Mouse (Mus musculus): Measurements from ENCODE around the gene Chst11. TPM values are rescaled to one million over a fixed set of nuclear protein-coding genes. Genes with fewer than 3 reads are reported as not detected.

Chst11 gene
- polyA plus RNA-seq, 1 experiment from 2014 or later, result 2.5 TPM

- H3K36me3 ChIP-seq, result peaks cover 3% of the 10 kb centered on the region; the same call in 1 of the 2 replicates
- no peak overlapping the region for H3K9ac ChIP-seq (replicated peaks)
- no peak overlapping the region for H3K27ac ChIP-seq
- 0 out of 2 replicates have a peak, but pooled peaks cover 21% of the 10 kb centered on the region for H3K27me3 ChIP-seq
- no peak overlapping the region for H3K4me2 ChIP-seq
- peaks cover 6% of the 10 kb centered on the region; the same call in 1 of the 2 replicates for H3K4me1 ChIP-seq (replicated peaks)
- ATAC-seq (ENCODE audit: insufficient number of reproducible peaks, insufficient read depth, low FRiP score, low TSS enrichment, low read depth), result no peak
- H3K4me3 ChIP-seq (replicated peaks), result no peak overlapping the region
- WGBS, result 86% methylated on average over 4 of the region's 4 CpGs
- no peaks in the 10 kb centered on the region for H3K9me3 ChIP-seq
Observed at GRCm38 (mm10) chr10:83056866-83057265, 71.6 kb downstream of the Chst11 start.

GRCm38 (mm10) chr10:83060066-83060782, 74.9 kb downstream of the Chst11 start:
- H3K9me3 ChIP-seq, result no peaks in the 10 kb centered on the region
- no peak overlapping the region for H3K27ac ChIP-seq
- peaks cover 3% of the 10 kb centered on the region; the same call in 1 of the 2 replicates for H3K36me3 ChIP-seq
- H3K9ac ChIP-seq (replicated peaks), result no peak overlapping the region
- H3K27me3 ChIP-seq, result 0 out of 2 replicates have a peak, but pooled peaks cover 21% of the 10 kb centered on the region
- no peak overlapping the region for H3K4me2 ChIP-seq
- peaks cover 6% of the 10 kb centered on the region; the same call in 1 of the 2 replicates for H3K4me1 ChIP-seq (replicated peaks)
- 29% methylated on average over 12 of the region's 12 CpGs for WGBS
- H3K4me3 ChIP-seq (replicated peaks), result no peak overlapping the region
- ATAC-seq (ENCODE audit: insufficient number of reproducible peaks, insufficient read depth, low FRiP score, low TSS enrichment, low read depth), result no peak

GRCm38 (mm10) chr10:83062315-83062714, 77.0 kb downstream of the Chst11 start:
- H3K4me3 ChIP-seq (replicated peaks), result no peak overlapping the region
- H3K27ac ChIP-seq, result no peak overlapping the region
- H3K9ac ChIP-seq (replicated peaks), result no peak overlapping the region
- no peak overlapping the region for H3K4me2 ChIP-seq
- 0 out of 2 replicates have a peak, but pooled peaks cover 17% of the 10 kb centered on the region for H3K27me3 ChIP-seq
- H3K9me3 ChIP-seq, result no peaks in the 10 kb centered on the region
- 74% methylated on average over 9 of the region's 9 CpGs for WGBS
- peaks cover 6% of the 10 kb centered on the region; the same call in 1 of the 2 replicates for H3K4me1 ChIP-seq (replicated peaks)
- peaks cover 3% of the 10 kb centered on the region; the same call in 1 of the 2 replicates for H3K36me3 ChIP-seq
- no peak for ATAC-seq (ENCODE audit: insufficient number of reproducible peaks, insufficient read depth, low FRiP score, low TSS enrichment, low read depth)

- Histone ChIP-seq H3K4me3 (replicated peaks) (no peak overlapping the region), H3K36me3 (peaks cover 3% of the 10 kb centered on the region; the same call in 1 of the 2 replicates), H3K4me2 (no peak overlapping the region), H3K27me3 (peaks cover 14% of the 10 kb centered on the region; the same call in 1 of the 2 replicates), H3K9me3 (no peaks in the 10 kb centered on the region), H3K9ac (replicated peaks) (no peak overlapping the region), H3K4me1 (replicated peaks) (peaks cover 14% of the 10 kb centered on the region), H3K27ac (no peak overlapping the region)
- 91% methylated on average over 5 of the region's 5 CpGs for WGBS
- no peak for ATAC-seq (ENCODE audit: insufficient number of reproducible peaks, insufficient read depth, low FRiP score, low TSS enrichment, low read depth)
Observed at GRCm38 (mm10) chr10:83064796-83065195, 79.5 kb downstream of the Chst11 start.

- WGBS, result 69% methylated on average over 6 of the region's 6 CpGs
Observed at GRCm38 (mm10) chr10:83066159-83066558, 80.9 kb downstream of the Chst11 start.

GRCm38 (mm10) chr10:83067305-83067704, 82.0 kb downstream of the Chst11 start:
- no peak for ATAC-seq (ENCODE audit: insufficient number of reproducible peaks, insufficient read depth, low FRiP score, low TSS enrichment, low read depth)
- H3K36me3 ChIP-seq, result no peaks in the 10 kb centered on the region; the same call in 1 of the 2 replicates
- no peaks in the 10 kb centered on the region for H3K9me3 ChIP-seq
- H3K4me3 ChIP-seq (replicated peaks), result no peak overlapping the region
- no peak overlapping the region for H3K27ac ChIP-seq
- no peak overlapping the region for H3K9ac ChIP-seq (replicated peaks)
- peaks cover 5% of the 10 kb centered on the region; the same call in 1 of the 2 replicates for H3K27me3 ChIP-seq
- H3K4me1 ChIP-seq (replicated peaks), result peaks cover 10% of the 10 kb centered on the region
- H3K4me2 ChIP-seq, result no peak overlapping the region
- 88% methylated on average over 4 of the region's 4 CpGs for WGBS

More at GRCm38 (mm10) chr10:83066159-83066558, 80.9 kb downstream of the Chst11 start:
- peaks cover 3% of the 10 kb centered on the region; the same call in 1 of the 2 replicates for H3K36me3 ChIP-seq
- H3K4me2 ChIP-seq, result no peak overlapping the region
- H3K4me1 ChIP-seq (replicated peaks), result peaks cover 10% of the 10 kb centered on the region
- H3K9me3 ChIP-seq, result no peaks in the 10 kb centered on the region
- H3K27ac ChIP-seq, result no peak overlapping the region
- H3K4me3 ChIP-seq (replicated peaks), result no peak overlapping the region
- peaks cover 5% of the 10 kb centered on the region; the same call in 1 of the 2 replicates for H3K27me3 ChIP-seq
- no peak overlapping the region for H3K9ac ChIP-seq (replicated peaks)
- ATAC-seq (ENCODE audit: insufficient number of reproducible peaks, insufficient read depth, low FRiP score, low TSS enrichment, low read depth), result no peak

GRCm38 (mm10) chr10:83068466-83068865, 83.2 kb downstream of the Chst11 start:
- Histone ChIP-seq H3K9ac (replicated peaks) (no peak overlapping the region), H3K27me3 (peaks cover 5% of the 10 kb centered on the region; the same call in 1 of the 2 replicates), H3K4me1 (replicated peaks) (peaks cover 12% of the 10 kb centered on the region), H3K9me3 (no peaks in the 10 kb centered on the region), H3K27ac (no peak overlapping the region), H3K4me3 (replicated peaks) (no peak overlapping the region), H3K4me2 (no peak overlapping the region), H3K36me3 (no peaks in the 10 kb centered on the region; the same call in 1 of the 2 replicates)
- no peak for ATAC-seq (ENCODE audit: insufficient number of reproducible peaks, insufficient read depth, low FRiP score, low TSS enrichment, low read depth)
- 90% methylated on average over 8 of the region's 8 CpGs for WGBS

- WGBS, result 7% methylated on average over 5 of the region's 5 CpGs
- H3K27me3 ChIP-seq, result peaks cover 5% of the 10 kb centered on the region; the same call in 1 of the 2 replicates
- no peaks in the 10 kb centered on the region; the same call in 1 of the 2 replicates for H3K36me3 ChIP-seq
- H3K4me3 ChIP-seq (replicated peaks), result no peak overlapping the region
- H3K4me1 ChIP-seq (replicated peaks), result peaks cover 12% of the 10 kb centered on the region
- no peak for ATAC-seq (ENCODE audit: insufficient number of reproducible peaks, insufficient read depth, low FRiP score, low TSS enrichment, low read depth)
- no peak overlapping the region for H3K27ac ChIP-seq
- H3K9ac ChIP-seq (replicated peaks), result no peak overlapping the region
- no peak overlapping the region for H3K4me2 ChIP-seq
- H3K9me3 ChIP-seq, result no peaks in the 10 kb centered on the region
Observed at GRCm38 (mm10) chr10:83069791-83070190, 84.5 kb downstream of the Chst11 start.

GRCm38 (mm10) chr10:83071785-83072580, 86.7 kb downstream of the Chst11 start:
- ATAC-seq (ENCODE audit: insufficient number of reproducible peaks, insufficient read depth, low FRiP score, low TSS enrichment, low read depth), result no peak
- Histone ChIP-seq H3K4me2 (no peak overlapping the region), H3K4me3 (replicated peaks) (no peak overlapping the region), H3K4me1 (replicated peaks) (peaks cover 12% of the 10 kb centered on the region), H3K27ac (no peak overlapping the region), H3K9ac (replicated peaks) (no peak overlapping the region), H3K36me3 (no peaks in the 10 kb centered on the region; the same call in 1 of the 2 replicates), H3K9me3 (no peaks in the 10 kb centered on the region), H3K27me3 (peaks cover 5% of the 10 kb centered on the region; the same call in 1 of the 2 replicates)
- 72% methylated on average over 19 of the region's 19 CpGs for WGBS

- Histone ChIP-seq H3K9me3 (no peaks in the 10 kb centered on the region), H3K4me2 (no peak overlapping the region), H3K4me3 (replicated peaks) (no peak overlapping the region), H3K27ac (no peak overlapping the region), H3K36me3 (no peaks in the 10 kb centered on the region; the same call in 1 of the 2 replicates), H3K9ac (replicated peaks) (no peak overlapping the region), H3K27me3 (no peaks in the 10 kb centered on the region; the same call in none of the 2 replicates), H3K4me1 (replicated peaks) (peaks cover 14% of the 10 kb centered on the region)
- whole genome bisulfite sequencing, result 71% methylated on average over 7 of the region's 7 CpGs
- ATAC-seq (ENCODE audit: insufficient number of reproducible peaks, insufficient read depth, low FRiP score, low TSS enrichment, low read depth), result no peak
Observed at GRCm38 (mm10) chr10:83073119-83073518, 87.8 kb downstream of the Chst11 start.

- Histone ChIP-seq H3K36me3 (no peaks in the 10 kb centered on the region; the same call in 1 of the 2 replicates), H3K9me3 (no peaks in the 10 kb centered on the region), H3K4me2 (no peak overlapping the region), H3K4me1 (replicated peaks) (peaks cover 28% of the 10 kb centered on the region), H3K9ac (replicated peaks) (no peak overlapping the region), H3K27ac (no peak overlapping the region), H3K27me3 (peaks cover 4% of the 10 kb centered on the region; the same call in 1 of the 2 replicates), H3K4me3 (replicated peaks) (no peak overlapping the region)
- 85% methylated on average over 7 of the region's 7 CpGs for WGBS
- ATAC-seq (ENCODE audit: insufficient number of reproducible peaks, insufficient read depth, low FRiP score, low TSS enrichment, low read depth), result no peak
Observed at GRCm38 (mm10) chr10:83076816-83077215, 91.5 kb downstream of the Chst11 start.

All from limb, embryonic 12.5 days (tissue).